Mouse (Mus musculus) embryo, embryonic 10.5 days (tissue): ENCODE measurements around the gene Casc1.
"Not testable (repeated sequence)": the region's sequence is repeated elsewhere in the genome, so short reads cannot be mapped to it uniquely, and the experiment has no call there.

Experiments used
- DNase-seq: peaks from one replicate; pipeline ENCODE4 v3.0.0-alpha.2; 2015; ENCODE audit warnings: low spot score

The Casc1 gene

DNA sequence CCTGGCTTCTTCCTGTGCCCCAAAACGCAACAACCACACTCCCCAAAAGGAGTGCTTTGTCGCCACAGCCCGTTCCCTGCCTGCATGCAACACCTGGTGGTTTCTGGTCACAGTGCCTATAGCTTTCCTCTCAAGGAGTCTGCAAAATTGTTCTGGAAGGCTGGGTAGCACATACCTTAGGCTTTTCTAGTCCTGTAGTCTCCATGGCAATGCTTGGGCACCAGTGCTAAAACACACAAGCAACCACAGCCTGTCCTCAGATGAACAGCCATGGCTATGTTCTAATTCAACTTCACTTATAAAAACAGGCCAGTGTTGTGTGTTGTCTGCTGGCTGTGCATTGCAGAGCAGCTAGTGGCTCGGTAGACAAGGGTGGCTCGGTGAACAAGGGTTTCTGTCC, 74.0 kb downstream of the Casc1 start:
- no peak for DNase-seq

DNA sequence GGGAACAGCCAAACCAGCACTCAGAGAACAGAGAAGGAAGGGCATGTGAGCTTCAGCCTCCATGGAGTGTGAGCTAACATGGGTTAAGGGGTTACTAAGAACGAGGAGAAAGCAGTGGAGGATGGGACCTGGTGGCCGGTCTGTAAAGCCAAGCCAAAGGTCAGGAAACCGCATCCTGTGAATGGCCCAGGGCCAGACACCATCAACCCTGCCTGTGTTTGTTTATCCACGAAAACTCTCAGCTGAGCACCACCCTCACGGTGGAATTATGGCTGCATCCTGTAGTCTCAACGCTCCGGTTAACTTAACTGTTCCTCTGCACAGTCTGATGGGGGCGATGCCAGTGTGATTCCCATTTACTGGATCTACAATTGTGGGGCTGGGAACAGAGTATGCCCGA, 75.0 kb downstream of the Casc1 start:
- peak; percentile 23 for DNase-seq

DNA sequence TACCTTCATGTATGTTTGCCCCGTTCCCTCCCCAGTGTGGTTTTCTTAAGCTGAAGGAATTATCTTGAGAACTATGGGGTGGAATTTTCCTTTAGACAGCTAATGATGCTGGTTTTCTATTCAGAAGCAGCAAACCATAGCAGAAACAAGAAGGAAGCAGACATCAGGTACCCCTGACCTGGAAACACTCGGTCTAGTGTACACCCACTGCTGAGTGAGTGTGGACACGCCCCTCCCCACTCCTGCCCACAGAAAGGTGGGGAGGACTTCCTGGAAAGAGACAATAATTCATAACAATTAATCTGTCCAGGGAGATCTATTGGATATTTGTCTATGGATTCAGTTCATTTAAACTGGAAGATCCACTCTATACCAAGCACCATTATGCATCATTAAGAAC, 75.5 kb downstream of the Casc1 start:
- no peak for DNase-seq

DNA sequence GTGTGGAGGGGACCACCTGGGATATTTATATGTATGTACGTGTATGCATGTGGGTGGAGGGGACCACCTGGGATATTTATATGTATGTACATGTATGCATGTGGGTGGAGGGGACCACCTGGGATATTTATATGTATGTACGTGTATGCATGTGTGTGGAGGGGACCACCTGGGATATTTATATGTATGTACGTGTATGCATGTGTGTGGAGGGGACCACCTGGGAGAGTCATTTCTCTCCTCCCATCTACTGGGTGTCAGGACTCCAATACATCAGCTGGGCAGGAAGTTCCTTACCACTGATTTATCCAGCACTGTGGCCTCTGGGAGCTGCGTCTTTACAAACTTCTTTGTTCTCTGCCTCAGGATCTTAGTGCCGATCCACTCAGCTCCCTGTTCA, 77.8 kb downstream of the Casc1 start:
- DNase-seq = not testable (repeated sequence)

DNA sequence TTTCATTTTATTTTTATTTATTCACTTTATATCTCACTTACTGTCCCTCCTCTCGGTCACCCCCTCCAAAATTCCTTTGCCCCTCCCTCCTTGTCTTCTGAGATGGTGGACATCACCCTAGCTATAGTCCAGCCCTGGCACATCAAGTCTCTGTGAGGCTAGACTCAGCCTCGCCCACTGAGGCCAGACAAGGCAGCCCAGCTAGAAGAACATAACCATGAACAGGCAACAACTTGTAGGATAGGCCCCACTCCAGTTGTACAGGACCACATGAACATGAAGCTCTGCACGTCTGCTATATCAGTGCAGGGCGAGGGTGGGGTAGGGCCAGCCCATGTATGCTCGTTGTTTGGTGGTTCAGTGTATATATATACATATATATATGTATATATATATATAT, 78.8 kb downstream of the Casc1 start:
- DNase-seq = no peak

DNA sequence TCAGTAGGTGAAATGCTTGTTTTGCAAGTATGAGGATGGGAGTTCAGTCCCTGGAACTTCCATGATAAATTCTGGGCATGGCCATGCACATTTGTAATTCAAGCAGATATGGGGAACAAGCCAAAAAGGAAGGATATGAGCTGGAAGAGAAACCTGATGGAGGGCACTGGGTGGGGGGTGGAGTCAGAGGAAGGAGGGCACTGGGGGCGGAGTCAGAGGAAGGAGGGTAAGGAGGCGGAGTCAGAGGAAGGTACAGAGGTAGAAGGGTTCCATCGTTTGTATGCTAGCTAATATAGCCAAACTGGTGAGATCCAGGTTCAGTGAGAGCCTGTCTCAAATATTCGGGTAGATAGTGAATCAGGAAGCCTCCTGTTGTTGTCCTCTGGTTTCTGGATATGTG, 81.2 kb downstream of the Casc1 start:
- DNase-seq = no peak

DNA sequence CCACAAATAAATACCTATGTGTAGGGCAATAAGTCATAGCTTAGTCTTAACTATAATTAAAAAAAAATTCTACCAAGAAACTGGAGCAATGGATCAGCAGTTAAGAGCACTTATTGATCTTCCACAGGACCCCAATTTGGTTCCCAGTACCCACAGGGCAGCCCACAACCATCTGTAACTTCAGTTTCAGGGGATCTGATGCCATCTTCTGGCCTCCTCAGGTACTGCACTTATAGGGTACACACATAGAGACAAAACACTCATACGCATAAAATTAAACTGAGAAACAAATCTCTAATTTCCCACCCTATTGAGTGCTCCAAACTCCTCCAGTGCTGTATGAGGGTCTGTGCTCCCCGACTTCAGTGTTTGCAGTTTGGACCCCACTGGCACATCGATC, 83.2 kb downstream of the Casc1 start:
- DNase-seq = no peak

DNA sequence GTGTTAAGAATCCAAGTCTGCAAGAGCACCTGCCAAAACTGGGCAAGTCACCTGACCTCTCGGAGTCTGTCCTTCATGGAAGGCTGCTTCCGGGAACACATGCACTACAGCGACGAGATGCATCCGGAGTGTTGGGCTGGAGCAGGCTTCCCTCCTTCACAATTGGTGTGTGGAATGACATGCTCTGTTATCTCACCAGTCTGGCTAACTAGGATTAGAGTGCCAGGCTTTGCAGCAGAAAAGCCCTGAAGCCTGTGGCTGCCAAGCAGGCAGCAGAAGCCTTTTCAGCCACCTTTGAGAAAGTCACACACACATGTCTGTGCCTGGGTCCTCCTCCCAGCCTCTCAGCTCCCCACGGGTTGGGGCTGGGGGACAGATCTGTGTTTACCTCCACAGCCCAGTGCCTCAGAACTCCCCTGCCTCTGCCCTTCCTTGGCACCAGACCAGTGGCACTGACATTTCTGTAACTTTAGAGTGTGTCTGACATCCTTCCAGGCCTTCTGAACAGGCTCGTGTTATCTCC, 85.2 kb downstream of the Casc1 start:
- DNase-seq = no peak
